Mouse (Mus musculus): ENCODE results near the gene Btbd11. TPM values are rescaled to one million over a fixed set of nuclear protein-coding genes. Genes with fewer than 3 reads are reported as not detected.

The Btbd11 gene
- total RNA-seq, 2 experiments from 2014 or later: 0.47 to 1.1 TPM

- intact Hi-C loops (cut with DNase I; ENCODE audit: low total_unique reads): loop anchor here (5.0 kb wide), 1 partner anchor 576 kb away; no protein-coding TSS in a partner anchor
- no peak for DNase-seq
Observed at GRCm38 (mm10) chr10:85561418-85561817, 174.8 kb downstream of the Btbd11 start.

DNA sequence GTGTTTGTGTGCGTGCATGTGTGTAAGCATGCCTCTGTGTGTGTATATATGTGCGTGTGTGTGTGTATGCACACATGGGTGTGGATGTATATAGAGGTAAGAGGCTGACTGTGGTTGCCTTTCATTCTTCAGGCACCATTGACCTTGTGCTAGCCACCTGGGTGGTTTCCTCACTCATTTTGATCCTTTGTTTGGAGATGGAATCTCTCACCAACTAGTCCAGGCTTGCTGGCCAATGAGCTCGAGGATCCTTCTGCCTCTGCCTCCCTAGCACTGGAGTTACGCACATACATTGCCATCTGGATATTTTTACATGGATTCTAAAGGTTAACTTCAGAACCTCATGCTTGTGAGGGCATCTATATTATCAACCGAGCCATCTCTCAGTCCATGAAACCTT is 184.8 kb downstream of the Btbd11 start:
- intact Hi-C loops (cut with DNase I; ENCODE audit: low total_unique reads): no loop called here
- no peak for DNase-seq

DNA sequence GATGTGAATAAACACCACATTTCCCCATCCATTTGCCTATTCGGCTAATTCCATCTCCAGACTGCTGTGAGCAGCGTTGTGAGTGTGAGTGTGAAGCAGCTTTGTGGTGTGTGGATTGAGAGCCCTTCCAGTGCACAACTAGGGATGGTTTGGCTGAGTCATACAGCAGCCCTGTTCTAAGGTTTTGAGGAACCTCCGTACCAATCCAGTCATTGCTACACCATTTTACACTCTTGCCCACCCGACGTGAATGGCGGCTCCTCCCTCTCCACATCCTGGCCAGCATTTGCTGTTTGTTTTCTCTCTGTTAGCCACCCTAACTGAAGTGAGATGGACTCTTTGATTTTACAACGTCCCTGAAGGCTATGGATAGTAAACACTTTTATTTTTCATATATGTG is 186.0 kb downstream of the Btbd11 start:
- DNase-seq: no peak
- intact Hi-C loops (cut with DNase I; ENCODE audit: low total_unique reads): no loop called here

DNA sequence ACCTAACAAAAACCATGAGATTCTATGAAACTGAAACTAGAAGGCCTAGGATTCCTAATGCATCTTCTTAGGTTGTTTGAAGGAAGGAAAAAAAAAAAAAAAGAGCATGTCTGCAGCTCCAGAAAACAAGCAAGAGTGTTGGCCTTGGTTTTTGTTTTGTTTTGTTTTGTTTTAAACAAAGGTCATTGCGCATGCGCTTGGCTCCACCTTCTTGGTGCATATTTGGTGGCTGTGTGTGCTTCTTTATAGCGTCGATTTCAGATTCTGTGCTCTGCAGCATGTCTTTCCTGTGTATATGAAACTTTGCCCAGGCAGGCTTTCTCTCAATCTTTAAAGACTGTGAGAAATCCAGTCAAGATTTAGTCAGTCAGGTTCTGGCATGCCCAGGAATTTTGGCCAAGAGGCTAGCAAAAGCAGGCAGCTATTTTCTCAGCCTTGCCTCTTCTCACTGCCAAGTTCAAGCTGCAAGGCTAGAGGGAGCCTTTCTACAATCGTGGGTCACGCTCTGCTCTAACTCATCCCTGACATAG is 191.3 kb downstream of the Btbd11 start:
- no peak for DNase-seq

GRCm38 (mm10) chr10:85578571-85579465 is 192.2 kb downstream of the Btbd11 start:
- DNase-seq: no peak
- intact Hi-C loops (cut with DNase I; ENCODE audit: low total_unique reads): no loop called here

More for the DNA sequence above, 191.3 kb downstream of the Btbd11 start:
- intact Hi-C loops (cut with DNase I; ENCODE audit: low total_unique reads): no loop called here

DNA sequence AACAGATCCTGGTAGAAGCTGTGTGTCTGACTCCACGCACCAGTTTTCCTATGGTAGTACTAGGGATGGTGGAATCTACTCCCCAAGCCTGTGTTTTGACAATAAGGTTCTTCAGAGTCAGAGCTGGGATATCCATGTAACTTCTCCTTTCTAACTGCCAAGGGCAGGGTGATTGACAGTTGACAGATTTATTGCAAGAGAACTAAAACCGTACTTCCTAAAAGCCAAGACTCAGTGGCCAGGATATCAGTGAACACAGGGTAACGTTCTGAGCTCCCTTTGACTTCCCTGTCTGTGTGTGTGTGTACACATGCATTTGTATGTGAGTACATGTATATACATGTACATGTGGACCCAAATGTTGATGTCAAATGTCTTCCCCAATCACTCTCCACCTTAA is 201.1 kb downstream of the Btbd11 start:
- intact Hi-C loops (cut with DNase I; ENCODE audit: low total_unique reads): no loop called here

GRCm38 (mm10) chr10:85590043-85590442 is 203.4 kb downstream of the Btbd11 start:
- no peak for DNase-seq
- intact Hi-C loops (cut with DNase I; ENCODE audit: low total_unique reads): no loop called here

More for the DNA sequence above, 201.1 kb downstream of the Btbd11 start:
- DNase-seq: no peak

GRCm38 (mm10) chr10:85591296-85591695 is 204.7 kb downstream of the Btbd11 start:
- DNase-seq: no peak
- intact Hi-C loops (cut with DNase I; ENCODE audit: low total_unique reads): no loop called here

- no peak for DNase-seq
- intact Hi-C loops (cut with DNase I; ENCODE audit: low total_unique reads): no loop called here
Observed at GRCm38 (mm10) chr10:85591986-85592385, 205.4 kb downstream of the Btbd11 start.

GRCm38 (mm10) chr10:85596301-85596700 is 209.7 kb downstream of the Btbd11 start:
- intact Hi-C loops (cut with DNase I; ENCODE audit: low total_unique reads): no loop called here
- no peak for DNase-seq

DNA sequence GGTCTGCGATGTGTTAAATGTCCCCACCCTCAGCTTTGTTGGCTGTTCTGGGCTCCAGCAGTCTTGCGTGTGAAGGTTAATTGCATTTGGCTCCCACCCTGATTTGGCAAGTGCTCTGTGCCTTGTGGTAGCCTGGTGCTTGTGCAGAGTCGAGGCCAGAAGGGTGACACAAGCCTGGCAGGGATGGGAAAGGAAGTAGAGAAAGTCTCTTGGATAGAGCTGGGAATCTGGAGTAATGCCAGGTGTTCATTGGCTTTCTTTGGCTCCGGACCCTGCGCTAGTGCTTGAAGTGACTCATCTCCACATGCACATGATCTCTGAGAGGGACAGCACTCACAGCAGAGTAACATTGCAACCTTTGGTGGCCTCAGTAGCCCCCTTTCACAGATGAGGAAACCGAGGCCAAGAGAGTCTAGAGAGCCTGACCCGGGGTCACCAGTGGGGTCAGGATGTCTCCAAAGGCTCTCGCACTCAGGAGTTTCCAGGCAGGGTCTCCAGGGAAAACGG is 211.5 kb downstream of the Btbd11 start:
- intact Hi-C loops (cut with DNase I; ENCODE audit: low total_unique reads): no loop called here

DNA sequence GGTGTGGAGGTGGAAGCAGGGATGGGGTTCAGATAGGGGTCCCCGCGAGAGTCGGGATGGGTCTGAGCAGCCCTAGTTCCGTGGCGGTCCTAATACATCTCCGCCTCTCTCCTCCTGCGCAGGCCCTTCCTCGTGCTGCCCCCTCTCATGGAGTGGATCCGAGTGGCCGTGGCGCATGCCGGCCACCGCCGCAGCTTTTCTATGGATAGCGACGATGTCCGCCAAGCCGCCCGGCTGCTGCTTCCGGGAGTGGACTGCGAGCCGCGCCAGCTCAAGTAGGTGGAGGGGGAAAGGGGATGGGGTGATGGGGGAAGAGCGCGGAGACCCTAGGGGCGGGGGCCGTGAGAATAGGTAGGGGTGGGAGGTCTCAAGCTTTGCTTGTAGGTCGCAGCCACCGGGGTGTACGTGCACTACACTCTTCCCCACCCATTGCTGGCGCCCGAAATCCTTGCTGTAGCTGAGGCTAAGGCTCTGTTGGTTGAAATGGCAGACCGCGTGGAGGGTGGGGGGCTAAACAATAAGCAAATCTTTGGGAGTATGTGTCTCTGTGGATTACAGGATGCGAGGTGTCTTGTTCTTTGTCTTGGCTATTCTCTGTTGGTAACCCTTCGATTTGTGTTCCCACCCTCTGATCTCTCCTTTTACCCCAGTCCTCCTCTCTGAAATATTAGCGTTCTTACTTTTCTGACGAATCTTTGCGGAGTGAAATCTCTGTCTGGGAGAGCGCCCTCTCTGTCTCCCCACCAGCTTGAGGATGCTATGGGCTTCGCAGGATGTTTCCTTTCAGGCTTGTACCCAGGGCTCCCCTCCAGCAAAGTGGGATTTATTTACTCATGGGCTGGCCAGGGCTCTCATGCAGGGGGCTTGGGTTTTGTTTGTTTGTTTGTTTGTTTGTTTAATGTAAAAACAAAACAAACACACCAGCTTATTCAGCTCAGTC is 212.3 kb downstream of the Btbd11 start:
- DNase-seq: peak; percentile 21
- intact Hi-C loops (cut with DNase I; ENCODE audit: low total_unique reads): no loop called here

More for the DNA sequence above, 211.5 kb downstream of the Btbd11 start:
- DNase-seq: peak; percentile 49

DNA sequence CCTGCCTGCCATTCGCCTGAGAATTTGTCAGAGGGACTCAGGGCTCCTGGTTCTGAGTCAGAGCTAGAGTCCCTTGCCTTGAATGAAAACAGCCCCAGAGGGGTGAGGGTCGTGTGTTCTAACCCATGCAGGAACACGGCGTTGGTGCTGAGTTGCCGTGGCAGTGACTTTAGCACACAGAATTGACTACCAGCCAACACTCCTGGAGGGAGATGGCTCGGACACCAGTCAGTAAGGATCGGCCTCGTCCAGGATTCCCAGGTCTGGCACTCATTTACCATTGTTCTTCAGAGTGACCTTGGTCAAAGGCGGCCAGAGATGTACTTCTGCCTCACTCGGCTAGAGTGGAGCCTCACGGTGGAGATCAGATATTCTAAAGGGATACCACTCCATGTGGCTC is 215.9 kb downstream of the Btbd11 start:
- intact Hi-C loops (cut with DNase I; ENCODE audit: low total_unique reads): no loop called here
- no peak for DNase-seq

DNA sequence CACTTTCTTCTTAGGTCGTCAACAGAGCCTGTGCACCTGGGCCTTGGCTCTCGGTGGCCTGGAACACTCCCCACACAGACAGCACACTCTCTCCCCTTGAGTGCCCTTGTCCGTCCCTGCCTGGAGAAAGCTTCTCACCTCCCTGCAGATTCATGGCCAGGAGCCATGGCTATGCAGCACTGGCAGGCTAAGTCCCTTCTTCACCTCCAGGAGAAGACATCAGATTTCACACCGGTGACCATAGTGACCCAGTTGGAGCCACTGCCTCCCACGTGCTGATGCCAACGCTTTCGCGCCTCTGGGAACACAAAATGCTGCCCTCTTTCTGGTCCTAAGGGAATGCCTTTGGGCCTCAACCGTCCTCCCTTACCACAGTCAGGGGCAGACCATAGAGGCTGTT is 217.9 kb downstream of the Btbd11 start:
- intact Hi-C loops (cut with DNase I; ENCODE audit: low total_unique reads): no loop called here
- peak; percentile 31 for DNase-seq

GRCm38 (mm10) chr10:85608550-85609278 is 222.1 kb downstream of the Btbd11 start:
- intact Hi-C loops (cut with DNase I; ENCODE audit: low total_unique reads): no loop called here
- DNase-seq: no peak

- intact Hi-C loops (cut with DNase I; ENCODE audit: low total_unique reads): no loop called here
- DNase-seq: no peak
Observed at GRCm38 (mm10) chr10:85617080-85617479, 230.5 kb downstream of the Btbd11 start.

GRCm38 (mm10) chr10:85617501-85618417 is 231.1 kb downstream of the Btbd11 start:
- intact Hi-C loops (cut with DNase I; ENCODE audit: low total_unique reads): no loop called here
- no peak for DNase-seq

- intact Hi-C loops (cut with DNase I; ENCODE audit: low total_unique reads): no loop called here
- no peak for DNase-seq
Observed at GRCm38 (mm10) chr10:85621067-85621466, 234.5 kb downstream of the Btbd11 start.
